Mouse (Mus musculus) frontal cortex, postnatal 10 days (tissue): ENCODE measurements around the gene Ninj1.
A peak's percentile ranks its signal among the peaks of the same experiment; 100 is the strongest.

Experiments
- DNase-seq, 2 experiments: peaks; one replicate each; pipeline ENCODE4 v3.0.0; 2022; ENCODE audit warnings: low spot score in 2 of 2, mixed read lengths in 1 of 2

The Ninj1 gene

DNA sequence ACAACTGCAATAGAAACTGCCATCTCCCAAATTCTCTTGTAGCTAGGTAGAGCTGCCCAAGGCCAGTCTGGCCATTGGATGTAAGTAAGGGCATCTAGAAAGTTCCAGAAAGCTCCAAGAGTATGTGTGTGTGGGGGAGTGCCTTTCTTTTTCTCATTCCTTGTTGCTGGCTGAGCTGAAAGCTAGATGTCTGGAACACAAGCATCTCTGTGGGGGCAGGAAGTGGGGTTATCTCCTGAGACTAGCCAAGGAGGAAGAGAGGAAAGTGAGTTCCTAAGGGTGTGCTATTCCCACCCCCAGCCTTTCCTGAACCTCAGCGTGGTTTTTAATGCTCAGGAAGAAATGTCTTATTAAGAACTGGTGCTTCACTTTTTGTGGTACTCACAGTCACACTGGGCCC lies 15.6 kb upstream of the Ninj1 start:
- DNase-seq = no peak

DNA sequence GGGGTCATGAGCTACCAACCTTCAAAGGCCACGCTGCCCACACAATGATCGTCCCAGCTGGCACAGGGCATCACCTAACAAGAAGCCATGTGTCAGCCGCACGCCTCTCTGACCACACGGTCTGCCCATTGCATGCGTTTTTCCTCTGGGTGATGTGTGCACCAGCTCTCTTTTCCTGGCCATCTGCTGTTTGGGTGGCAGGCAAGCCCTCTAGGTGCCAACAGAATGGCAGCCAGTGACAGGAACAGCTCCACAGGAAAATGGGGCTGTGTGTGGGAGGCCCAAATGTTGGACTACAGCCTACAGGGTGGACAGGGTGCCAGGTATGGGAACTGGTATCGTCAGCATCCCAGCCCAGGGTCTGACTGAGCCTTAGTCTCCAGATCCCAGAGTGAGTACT lies 14.9 kb upstream of the Ninj1 start:
- no peak for DNase-seq

DNA sequence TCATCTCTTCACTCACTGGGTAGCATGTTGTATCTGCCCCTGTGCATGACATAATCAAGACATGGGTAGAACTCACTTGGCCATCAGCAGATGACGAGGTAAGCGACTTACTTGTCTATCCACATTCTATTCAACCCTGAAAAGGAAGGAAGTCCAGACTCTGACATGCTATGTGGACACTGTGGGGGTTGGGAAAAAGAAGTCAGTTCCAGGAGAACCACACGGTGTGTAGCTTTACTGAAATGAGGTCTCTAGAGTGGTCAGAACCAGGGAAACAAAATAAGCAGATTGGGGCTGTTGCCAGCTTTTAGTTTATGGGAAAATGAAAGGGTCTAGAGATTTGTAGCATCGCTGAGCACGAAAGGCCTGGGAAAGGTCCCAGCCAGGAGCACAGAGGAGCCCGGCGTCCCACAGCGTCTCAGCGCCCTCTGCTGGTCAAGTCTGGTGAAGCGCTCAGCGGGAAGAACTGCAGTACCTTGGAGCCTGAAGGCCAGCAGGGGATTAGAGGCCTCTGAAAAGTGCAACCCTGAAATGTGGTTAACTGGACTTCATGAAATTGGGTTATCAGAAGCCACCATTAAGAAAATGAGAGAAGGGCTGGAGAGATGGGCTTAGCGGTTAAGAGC lies 14.2 kb upstream of the Ninj1 start:
- peak; percentile 60 to 84 for DNase-seq

DNA sequence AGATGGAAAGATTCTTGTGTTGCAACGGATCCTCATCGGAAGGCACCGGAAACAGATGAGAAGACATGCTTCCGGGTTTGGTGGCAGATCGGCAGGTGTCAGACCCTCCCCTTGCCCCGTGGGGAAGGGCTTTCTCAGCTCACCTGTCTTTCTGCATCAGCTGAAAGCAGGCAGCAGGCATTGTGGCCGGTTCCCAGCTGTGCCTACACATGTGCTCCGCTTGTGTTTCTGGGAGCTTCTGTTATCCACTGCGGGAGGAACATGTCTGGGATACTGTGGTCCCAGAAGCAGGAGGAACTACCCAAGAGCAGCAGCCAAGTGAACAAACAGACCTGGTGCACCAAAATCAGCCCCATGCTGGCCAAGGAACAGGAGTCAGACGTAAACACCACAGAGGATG lies 11.8 kb upstream of the Ninj1 start:
- DNase-seq = no peak

DNA sequence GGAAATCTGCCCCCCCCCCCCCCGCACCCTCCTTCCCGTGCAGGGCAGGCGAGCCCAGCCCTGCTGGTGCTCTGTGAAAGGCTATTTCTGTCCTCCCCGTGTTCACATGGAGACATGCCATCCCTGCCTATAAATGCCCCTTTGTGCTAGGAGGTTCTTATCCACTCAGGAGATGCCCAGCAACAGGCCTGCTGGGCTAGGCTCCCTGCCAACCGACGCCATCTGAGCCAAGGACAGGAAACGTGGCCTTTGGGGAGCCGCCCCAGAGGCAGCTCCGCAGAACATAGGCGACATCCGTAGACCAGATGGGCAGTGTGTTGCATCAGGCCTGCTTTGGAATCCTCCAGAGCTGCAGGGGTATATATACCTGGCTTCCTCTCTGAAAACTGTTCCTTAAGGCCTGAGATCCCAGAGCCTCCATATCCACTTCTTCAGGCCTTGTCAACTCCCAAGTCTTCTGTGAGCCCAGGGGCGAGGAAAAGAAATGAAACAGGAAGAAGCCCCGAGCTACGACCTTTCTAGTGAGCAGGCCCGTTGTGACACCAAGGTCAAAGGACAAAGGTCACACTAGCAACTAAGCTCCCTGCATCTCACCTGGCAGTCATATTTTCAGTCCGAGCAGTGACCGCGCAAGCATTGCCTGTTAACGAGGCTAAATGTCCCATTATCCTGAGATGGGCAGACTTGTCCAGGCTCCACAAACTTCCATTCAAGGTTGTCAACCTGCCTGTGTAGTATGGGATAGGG lies 8.3 kb upstream of the Ninj1 start:
- DNase-seq = peak; percentile 74 to 81

DNA sequence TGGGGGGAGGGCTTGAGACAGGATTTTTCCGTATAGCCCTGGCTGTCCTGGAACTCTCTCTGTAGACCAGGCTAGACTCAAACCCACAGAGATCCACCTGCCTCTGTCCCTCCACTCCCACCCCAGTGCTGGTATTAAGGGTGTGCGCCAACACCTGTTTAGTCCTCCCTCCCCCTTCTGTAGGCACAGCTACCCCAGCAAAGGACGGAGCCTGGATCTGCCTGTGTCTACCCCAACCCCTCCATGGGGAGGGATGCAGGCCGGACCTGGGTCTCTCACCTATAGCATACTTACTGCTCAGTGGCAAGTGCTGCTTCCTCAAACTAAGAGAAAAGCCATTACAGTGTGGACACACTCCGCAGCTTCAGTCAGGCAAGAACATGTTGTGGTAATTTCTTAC lies 7.0 kb upstream of the Ninj1 start:
- no peak for DNase-seq

DNA sequence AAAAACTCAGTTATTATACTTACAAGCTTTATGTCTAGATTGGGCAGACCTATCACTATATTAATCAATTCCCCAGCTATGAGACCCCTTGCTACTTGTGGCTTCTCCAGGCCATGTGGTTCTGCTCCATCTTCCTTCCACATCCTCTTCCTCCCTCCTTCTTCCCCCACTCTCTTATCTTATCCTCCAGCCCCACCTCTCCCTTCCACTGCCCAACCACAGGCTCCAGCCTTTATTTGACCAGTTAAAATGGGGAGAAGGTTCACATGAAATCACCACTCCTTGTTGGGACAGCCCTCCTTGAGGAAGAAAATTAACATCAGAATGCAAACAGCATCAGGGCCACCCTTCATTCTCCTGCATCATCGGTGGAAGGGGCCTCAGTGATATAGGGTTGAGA lies 6.6 kb upstream of the Ninj1 start:
- no peak for DNase-seq

DNA sequence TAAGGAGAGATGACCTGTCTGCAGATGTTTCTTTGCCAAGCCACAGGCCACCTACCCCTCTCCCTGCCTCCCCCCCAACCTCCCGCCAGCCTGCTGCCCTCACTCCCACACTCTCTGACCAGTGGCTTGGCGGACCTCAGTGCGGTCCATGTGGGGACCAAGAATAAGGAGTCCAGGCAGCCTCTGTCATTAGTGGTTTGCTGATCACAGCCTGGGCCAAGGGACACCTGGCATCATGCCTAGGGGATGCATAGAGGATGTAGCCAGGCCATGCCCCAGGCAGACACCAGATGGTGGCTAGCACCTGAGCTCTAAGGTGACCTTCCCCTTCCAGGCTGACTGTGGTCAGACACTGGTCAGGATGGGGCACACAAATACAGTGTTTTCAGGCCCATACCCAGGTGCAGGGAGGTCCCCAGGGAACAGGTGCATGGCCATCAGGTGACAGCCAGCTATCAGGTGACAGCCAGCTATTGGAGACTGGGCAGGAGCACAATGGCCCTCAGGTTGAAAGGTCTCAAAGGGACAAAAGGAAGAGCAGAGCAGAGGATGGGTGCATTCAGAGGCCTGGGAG lies 5.8 kb upstream of the Ninj1 start:
- DNase-seq = no peak

DNA sequence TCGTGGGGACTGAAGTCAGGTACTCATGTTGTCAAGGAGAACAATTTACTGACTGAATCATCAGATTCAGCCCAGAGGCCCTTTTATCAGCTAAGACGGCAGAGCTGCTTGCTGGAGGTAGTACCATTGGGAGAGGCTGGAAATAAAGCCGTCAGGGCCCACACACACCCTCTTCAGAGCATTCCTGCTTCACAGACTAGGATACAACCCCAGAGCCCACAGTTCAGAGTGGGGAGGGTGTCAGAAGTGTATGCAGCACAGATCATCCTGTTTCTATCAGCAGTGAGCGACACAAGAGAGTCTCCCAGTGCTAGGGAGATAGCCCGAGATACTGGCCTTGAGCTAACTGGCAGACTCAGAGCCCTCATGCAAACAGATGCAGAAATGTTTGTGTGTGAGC lies 4.1 kb upstream of the Ninj1 start:
- no peak for DNase-seq

DNA sequence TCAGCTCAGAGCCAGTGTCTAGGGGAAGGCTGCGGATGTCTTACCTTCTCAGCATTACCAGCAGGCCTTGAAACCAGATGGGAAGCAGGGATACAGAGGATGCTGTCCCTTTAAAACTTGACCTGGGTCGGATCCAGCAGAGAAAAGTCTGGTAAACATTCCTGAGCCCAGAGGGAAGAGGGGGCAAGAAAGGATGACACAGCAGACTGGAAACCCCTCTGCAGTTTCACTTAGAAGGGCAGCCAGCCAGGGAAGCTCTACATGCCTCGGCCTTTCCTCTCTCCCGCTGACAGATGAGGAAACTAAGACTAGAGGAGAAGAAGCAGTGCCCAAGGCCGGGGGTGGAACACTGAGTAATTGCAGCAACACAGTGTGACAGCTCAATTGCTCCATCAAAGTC lies 3.6 kb upstream of the Ninj1 start:
- DNase-seq = no peak

DNA sequence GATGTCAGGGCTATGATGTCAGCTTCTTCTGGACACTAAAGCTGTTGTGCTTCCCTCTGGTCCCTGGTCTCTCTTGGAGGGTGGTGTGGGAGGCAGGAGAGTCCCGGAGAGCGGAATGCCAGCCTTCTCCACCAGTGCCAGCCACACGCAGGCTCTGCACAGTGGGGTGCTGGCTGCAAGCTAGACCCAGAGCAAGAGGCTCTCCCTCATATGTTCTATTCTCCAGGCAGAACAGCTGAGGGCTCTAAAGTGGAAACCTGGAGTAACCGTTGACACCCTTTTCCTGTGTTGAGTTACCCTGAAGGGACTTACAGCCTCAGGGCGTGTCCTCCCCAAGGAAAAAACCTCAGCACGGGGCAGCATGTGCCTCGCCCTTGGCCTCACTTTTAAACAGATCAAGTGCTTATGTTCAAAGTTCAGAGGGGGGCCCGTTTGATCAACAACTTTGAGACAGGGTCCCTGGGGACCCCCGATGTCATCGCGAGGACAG lies 442 bp upstream of the Ninj1 start:
- DNase-seq = no peak

DNA sequence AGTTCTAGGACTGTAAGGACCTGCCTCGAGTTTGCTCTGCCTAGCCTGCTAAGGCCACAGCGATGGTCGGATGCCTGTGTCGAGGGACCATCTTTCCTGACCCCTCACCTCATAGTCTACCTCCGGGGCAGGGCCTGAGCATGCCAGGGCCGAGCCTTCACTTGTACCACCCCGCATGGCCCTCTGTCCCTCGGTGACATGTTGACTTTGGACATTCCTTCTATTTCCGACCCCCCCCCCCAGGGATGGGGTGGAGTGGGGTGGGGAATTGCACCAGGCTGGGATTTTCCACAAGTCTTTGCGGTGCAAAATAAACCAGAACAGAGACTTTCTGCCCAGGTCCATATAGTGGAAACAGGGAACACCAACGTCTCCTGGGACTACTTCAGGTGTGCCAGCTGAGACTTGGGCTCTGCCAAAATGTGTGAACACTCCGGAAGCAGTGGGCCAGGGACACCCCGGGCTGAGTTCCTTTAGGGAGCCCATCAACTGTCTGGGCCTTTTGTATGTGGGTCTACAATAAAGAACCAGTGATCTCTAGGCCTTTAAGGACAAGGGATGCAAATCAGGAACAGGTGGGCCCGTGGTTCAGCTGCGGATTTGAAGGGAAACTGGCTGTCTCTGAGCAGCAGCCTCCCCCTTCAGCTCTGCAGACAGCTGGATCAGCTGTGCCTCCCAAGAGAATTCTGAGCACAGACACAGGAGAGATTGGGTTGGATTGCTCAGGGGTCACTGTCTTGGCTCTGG lies 1.1 kb downstream of the Ninj1 start:
- DNase-seq = no peak

DNA sequence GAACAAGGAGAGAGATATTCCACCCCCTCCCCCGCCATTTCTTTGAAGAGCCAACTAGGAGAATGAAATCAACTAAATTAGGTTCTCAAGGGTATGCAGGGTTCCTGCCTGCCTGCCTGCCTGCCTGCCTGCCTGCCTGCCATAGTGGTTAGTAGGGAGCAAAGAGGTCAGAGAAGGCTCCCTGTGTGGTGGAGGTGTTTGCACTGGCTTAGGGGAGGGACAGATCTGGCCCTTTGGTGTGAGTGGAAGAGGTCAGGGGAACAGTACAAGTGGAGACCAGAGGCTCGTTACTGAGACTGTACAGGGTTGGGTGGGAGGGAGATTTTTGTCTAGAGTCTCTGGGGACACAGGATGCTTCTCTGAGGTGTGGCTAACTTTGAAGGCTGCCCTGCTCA lies 1.7 kb downstream of the Ninj1 start:
- no peak for DNase-seq

DNA sequence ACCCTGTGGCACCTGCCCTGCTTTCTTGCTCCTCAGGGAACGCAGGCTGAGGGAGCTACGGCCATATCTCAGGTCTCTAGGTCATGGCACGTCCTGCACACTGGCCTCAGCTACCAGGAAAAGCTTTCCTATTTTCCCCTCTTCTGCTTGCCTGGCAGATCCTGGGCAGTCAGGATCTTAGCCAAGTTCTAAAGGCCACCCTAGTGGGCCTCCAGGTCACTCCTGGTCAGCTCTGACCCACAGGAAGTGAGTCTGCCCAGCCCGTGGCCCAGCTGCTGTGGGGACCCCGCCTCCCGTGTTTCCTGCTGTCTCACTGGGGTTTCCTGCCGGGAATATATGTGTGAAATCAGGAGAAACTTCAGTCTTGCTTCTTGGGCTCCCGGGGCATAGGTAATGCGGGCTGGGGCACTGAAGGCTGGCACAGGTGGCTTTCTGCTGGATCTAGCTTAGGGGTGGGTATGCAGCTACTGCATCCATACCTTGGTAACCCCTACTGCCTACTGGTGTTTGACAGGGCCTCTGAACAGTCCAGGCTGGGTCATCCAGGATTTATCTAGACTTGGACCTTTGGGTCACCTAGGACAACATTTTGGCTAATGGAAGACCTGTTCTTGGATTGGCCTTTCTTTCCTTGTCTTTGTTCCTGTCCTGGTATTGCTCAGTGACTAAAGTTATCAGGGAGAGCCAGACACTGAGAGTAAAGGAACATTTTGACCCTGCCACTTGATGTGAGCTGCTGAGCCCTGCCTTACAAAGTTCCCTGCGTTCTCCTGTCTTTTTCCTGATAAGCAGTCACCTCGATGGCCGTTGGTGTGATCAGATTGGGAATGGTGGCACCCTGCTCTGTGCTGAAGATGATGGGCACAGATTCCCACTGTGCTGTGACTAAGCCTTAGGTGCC lies 2.9 kb downstream of the Ninj1 start:
- no peak for DNase-seq

DNA sequence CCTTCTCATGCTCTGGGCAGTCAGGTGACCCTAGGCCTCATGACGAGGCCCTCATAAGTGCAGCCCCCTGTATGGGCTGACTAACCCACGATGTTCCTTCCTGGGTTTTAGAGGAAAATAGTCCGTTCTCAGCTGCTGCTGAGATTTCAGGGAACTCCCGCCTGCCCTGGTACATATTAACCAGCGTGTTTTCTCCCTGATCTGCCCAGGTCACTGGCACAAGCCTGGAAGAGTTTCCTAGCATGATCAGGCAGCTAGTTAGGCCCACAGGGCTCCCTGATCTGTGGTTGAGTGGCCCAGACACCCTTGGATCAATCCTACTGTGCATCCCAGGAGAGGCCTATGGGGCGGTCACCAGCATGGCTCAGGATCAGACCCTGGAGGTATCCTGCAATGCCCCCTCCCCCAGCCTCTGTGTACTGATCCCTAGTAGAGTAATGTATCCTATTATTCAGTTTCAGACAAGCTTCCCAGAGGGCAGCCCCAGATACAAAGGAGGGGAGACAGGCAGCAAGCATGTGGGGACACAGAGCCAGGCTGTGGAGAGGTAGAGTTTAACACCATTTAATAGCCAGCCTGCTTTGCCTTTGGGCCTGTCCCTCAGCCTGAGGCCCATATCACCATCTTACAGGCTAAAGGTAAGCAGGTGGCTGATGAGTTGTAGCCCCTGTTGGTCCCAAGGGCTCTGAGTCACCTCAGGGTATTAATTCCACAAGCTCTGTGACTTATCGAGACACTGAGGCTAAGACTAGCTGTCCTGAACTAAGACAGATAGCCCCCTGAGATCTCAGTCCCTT lies 3.8 kb downstream of the Ninj1 start:
- no peak for DNase-seq

DNA sequence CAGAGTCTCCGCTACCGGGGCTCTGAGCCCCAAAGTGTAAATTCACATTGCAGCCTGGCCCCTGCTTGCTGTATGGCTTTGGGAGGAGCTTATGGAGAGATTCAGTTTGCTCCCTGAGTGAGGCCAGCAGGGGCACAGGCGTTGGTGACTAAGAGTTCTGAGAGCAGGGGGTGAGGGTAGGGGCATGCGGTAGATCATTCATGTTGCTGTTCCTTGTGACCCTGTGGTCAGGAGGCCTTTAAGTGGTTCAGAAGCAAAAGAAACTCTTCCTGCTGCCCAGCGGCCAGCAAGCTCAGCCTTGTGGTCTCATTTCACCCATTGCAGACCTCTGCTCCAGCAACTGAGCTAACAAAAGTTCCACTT lies 4.4 kb downstream of the Ninj1 start:
- no peak for DNase-seq

DNA sequence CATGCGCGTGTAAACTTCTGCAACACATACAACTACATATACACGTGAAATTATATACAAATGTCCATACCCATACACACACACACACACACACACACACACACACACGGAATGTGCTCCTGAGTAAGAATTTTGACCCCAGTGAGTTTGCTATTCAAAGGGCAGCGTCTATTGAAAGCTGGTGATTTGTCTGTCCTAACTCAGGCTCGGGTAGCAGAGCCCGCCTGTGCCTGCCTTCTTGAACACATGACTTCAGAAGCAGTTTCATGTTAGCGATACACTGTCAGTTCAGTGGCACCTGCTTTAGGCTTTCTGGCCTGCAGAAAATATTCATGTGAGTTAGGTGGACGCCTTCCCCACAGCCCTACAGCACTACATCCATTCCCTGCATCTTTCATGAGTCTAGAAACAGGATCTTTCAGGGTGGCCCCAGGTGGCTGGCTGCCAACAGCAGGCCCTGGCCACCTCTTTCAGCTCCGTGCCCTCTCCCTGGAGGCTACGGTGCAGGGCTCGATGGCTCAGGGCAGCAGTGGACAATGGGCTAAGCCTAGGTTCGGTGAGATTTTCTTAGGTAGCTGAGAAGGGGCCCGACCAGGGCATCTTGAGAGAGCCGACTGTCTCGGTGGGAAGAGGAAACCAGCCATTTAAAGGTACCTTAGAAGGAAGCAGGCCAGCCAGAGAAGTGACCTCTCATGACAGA lies 5.0 kb downstream of the Ninj1 start:
- no peak for DNase-seq

DNA sequence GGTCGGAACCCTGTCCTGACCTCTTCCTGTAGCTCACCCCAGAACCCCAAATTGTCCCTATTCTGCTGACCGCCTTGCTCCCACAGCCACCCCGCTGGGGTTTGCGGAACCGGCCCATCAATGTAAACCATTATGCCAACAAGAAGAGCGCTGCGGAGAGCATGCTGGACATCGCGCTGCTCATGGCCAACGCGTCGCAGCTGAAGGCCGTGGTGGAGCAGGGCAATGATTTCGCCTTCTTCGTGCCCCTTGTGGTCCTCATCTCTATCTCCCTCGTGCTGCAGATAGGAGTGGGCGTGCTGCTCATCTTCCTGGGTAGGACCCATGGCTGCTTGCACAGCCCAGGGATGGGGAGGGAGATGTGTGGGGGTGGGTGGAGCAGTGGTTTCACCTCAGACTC lies 6.4 kb downstream of the Ninj1 start:
- DNase-seq = no peak

DNA sequence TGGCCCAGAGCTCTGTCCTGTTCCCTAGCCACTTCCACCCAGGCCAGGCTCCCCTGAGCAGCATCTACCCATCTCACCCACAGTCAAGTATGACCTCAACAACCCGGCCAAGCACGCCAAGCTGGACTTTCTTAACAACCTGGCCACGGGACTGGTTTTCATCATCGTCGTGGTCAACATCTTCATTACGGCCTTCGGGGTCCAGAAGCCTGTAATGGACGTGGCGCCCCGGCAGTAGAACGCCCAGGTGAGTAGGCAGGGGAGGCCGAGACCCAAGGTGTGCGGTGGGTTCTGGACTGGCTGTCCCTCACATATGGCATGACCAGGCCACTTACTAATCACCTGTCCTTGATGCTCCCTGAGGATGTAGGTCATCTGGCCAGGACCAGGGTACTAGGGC lies 7.5 kb downstream of the Ninj1 start:
- no peak for DNase-seq

DNA sequence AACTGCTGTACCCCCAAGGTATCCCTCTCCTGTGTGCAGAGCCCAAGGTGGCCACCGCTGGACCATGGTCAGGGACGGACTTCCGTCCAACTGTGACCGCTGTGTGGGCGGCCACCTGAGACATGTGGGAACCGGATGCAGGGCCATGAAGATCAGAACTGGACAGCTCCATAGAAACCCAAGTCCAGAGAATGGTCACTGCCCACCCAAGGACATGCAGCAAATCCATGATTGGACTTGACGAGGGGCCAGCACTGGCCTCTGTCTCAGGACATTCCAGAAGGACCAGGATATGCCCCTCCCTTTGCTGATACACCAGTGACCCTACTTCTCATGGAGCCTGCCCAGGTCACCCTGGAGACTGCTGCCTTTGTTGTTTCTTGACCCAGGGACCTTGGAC lies 8.4 kb downstream of the Ninj1 start:
- DNase-seq = no peak
